Mouse (Mus musculus): Measurements from ENCODE around the gene Dnajc13.
A peak's percentile ranks its signal among the peaks of the same experiment; 100 is the strongest.

Dnajc13 gene

GRCm38 (mm10) chr9:104254408-104255180, 8.1 kb downstream of the Dnajc13 start:
- no peak for DNase-seq

GRCm38 (mm10) chr9:104252637-104253036, 10.1 kb downstream of the Dnajc13 start:
- no peak for DNase-seq

DNA sequence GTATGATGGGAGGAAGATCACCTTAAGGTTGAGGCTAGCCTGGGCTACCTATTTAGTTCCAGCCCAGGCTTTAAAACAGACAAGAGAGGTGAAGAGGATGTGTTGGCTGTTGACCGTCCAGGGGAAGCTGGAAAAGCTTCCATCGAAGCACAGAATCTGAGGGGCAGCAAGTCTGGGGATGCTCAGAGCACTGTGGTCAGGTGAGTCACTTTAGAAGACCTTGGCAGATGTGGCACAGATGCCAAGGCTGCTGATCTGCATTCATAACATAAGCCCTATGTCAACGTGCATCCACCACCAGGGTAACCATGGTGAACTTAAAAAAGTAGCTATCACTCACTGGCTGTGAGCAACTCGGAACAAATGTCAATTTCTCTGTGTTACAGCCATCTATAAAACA, 11.0 kb downstream of the Dnajc13 start:
- DNase-seq: no peak

DNA sequence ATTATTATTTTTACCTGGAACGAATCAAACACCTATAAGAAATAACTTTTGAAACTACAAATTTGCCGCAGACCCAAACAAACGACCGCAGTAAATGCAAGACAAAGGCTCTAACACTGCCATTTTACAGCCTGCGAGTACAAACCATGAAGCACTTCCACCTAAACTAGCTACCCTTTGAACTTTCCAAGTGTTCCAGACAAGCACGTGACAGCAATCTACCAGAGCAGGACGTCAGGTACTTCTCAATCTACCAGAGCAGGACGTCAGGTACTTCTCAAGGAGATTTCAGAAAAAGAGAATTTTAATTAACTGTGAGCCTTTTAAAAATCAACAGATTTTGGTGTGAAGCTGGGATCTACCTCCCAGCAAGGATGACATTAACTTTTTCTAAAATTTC, 11.6 kb downstream of the Dnajc13 start:
- no peak for DNase-seq

DNA sequence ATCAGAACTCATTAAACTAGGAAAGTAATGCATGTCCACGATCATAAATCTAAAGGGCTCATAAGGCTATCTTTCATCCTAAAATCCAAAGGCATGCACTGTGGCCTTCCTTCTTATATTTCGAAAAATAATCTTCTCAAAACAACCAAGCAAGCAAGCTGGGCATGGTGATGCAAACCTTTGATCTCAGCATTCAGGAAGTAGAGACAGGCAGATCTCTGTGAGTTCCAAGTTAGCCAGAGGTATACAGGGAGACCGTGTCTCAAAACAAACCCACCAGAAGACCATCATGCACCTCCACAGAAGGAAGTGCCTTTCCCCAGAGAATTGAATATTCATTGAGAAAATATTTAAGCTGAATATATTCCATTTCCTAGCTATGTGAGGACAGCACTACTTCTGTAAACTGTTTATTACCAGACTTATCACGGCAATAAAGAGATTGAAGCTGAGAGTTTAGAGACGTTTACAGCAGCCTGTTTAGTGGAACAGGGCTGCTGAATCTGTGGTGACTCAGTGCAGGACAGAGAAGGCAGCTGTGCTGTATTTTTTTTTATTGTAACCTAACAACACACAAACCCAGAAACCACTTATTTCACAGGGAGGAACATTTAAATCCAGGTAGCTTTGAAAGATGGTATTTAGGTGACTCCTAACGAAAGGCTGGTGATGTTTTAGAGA, 15.3 kb downstream of the Dnajc13 start:
- DNase-seq: no peak

GRCm38 (mm10) chr9:104243799-104244466, 18.8 kb downstream of the Dnajc13 start:
- DNase-seq: no peak

DNA sequence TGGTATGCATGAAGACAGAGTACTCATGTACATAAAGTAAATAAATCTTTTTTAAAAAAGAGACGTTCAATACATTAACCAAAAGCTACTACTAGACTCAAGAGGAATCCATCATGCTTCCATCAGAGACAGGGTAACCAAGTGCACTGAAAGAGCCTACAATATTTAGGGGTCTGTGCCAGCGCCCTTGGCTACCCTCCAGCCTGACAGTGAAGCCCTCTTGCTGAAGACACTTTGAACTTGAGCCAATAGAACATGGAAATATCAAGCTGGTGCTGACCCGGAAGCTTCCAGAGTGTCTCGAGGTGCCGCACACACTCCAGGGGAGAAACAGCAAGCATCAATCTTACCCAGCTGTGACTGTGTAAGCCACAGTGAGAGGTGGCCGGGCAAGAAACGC, 22.6 kb downstream of the Dnajc13 start:
- DNase-seq: peak; percentile 12

DNA sequence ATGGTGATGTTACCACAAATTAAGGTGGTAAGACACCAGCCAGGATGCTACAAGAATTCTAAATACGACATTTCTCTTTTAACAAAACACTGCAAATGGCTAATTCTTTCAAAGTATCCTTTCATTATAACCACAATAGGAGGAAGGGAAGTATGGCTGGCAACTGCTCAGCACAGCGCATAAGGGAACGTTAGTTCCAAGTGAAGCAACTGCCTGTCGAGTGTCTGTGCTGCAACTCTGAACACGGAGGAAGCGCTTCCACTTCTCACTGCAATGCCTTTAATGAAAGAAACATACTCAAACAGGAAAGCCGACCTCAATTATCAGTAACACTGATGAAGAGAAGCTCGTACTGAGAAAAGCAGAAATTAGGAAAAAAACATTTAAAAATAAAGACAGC, 23.7 kb downstream of the Dnajc13 start:
- DNase-seq: no peak

GRCm38 (mm10) chr9:104236256-104236930, 26.3 kb downstream of the Dnajc13 start:
- DNase-seq: no peak

GRCm38 (mm10) chr9:104235751-104236150, 27.0 kb downstream of the Dnajc13 start:
- peak; percentile 17 for DNase-seq

DNA sequence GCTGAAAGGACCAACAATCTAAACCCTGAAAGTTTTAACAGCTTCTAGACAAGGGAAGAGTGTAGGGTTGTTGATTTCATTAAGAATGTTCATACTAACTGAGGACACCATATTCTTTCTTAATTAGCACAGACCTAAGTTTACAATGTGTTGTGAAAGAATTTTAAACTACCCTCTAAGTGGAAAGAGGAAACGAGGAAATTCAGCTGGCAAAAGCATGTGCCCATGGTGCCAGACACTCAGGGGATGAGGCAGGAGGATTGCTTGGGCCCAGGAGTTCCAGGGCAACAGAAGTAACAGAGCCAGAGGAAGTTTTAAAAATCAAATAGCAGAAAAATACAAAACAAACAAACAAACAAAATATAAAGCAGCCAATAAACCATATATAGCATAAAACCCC, 28.9 kb downstream of the Dnajc13 start:
- DNase-seq: no peak

DNA sequence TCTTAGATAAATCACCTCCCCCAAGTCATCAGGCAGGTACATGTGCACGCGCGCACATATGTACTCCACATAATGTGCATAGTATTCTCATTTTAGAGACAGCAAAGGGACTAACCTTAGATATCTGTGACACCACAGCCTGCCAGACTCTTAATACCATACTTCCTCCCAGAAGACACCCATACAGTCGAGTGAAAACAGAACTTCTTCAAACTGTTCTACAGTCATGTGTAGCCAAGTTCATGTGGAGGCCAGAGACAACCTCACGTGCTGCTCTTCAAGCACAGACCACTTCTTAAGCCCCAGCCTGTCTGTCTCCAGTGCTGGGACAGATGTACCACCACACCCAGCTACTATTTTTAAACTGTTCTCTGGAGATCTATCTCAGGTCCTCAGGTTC, 29.7 kb downstream of the Dnajc13 start:
- no peak for DNase-seq

DNA sequence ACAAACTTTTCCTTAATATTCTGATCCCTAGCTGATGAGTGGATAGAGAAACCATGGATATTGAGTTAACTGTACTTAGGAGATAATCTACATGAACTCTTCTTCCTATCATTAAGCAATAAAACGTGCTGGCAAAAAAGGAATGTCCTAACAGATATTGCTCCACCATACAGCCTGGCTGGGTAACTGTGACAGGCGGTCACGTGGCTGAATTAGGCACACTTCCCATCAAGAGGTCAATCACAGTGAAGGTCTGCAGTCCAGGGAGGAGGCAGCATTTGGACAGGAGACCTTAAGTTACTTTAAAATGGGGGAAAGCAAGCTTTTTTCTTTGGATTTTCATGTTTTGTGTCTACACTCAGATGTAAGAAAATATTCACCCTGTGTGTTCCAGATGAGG, 30.7 kb downstream of the Dnajc13 start:
- peak; percentile 15 for DNase-seq

GRCm38 (mm10) chr9:104211402-104211801, 51.3 kb downstream of the Dnajc13 start:
- DNase-seq: no peak

DNA sequence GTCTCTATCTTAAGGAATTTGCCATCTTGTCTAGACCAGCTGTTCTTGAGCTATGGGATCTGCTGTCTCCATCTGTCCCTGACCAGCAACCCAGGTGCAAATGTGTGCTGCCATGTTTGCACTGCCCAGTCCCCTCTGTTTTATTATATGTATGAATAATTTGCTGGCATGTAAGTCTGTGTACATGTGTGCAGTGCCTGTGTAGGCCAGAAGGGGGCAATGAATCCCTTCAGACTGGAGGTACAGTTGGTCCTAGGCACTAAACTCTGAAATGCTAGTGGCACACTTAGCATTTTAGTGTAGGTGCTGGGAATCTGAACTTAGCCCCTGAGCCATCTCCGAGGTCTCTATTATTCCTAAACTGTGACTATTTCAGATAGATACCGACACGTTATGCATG, 58.9 kb downstream of the Dnajc13 start:
- DNase-seq: peak; percentile 56

DNA sequence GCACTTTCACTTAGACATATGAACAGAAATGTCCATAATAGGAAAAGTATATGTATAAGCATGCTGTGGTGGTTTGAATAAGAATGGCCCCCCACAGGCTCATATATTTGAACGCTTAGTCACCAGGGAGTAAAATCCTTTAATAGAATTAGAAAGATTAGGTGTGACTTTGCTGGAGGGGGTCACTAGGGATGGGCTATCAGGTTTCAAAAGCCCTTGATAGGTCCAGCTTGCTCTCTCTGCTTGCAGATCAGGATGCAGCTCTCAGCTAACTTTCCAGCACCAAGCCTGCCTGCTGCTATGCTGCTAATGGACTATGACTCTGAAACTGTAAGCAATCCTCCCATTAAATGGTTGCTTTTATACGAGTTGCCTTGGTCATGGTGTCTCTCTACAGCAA, 68.2 kb downstream of the Dnajc13 start:
- no peak for DNase-seq

DNA sequence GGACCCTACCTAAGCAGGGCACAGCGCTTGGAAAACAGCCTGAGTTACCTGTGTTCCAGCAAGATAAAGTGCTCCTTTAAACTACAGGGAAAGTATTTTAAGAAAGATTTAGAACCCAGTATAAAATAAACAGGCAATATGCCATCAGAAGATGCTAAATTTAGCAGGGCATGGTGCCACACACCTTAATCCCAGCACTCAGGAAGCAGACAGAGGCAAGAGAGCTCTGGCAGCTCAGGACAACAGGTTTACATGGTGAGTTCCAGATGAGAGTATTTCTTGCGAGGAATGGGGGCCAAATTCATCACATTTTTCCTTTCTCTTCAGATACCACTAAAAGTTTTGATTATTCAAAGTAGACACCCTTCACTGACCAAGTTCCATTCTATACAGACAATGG, 68.8 kb downstream of the Dnajc13 start:
- no peak for DNase-seq

DNA sequence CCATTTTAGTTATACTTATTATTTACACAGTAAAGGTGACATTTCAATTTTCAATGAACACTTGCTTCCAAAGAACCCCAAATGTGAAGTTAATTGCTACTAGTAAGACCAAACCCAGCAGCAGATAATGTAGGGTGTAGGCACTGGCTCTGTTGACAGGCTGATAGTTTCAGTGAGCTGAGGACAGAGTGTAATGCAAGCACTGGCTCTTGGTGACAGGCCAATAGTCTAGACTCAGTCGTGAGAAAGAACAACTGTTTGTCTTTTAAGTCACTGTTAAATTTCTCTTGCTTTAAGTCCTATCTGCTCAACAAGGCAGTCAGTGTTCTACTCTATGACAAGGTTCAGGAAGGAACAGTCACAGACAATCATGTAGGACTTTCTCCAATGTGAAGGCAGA, 69.4 kb downstream of the Dnajc13 start:
- DNase-seq: no peak

DNA sequence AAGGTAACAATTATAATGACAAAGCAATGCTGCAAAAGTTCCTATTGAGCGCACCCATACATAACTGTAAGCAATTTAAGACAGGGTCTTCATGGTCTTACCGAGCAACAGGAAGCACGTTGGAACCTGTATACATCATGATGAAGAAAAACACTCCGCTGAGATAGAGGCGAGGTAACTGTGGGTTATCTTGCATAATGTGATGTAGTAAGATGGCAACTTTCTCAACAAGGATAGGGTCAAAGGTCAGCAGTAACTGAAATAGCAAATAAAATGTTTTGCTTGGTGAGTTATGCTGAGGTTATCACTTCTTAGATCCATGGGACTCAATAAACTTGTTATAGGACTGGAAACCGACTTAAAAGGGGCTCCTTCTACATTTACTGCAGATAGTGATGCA, 70.2 kb downstream of the Dnajc13 start:
- DNase-seq: no peak

DNA sequence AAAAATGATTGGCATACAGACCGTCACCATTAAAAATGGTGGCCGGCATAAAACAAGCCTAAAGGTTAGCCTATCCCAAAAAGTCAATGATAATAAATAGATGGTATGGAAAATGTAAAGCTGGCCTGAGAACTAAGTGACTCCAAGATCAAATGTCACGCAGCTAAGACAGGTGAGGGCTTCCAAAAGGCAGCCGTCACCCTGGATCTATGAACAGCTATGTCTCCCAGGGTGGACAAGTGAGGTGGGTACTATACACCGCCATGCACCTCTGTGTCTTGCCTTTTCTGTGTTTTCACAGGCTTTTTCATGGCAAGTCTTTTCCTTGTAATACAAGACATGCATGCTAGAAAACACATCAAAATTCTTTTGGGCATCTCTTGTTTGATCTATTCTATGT, 73.1 kb downstream of the Dnajc13 start:
- DNase-seq: no peak

DNA sequence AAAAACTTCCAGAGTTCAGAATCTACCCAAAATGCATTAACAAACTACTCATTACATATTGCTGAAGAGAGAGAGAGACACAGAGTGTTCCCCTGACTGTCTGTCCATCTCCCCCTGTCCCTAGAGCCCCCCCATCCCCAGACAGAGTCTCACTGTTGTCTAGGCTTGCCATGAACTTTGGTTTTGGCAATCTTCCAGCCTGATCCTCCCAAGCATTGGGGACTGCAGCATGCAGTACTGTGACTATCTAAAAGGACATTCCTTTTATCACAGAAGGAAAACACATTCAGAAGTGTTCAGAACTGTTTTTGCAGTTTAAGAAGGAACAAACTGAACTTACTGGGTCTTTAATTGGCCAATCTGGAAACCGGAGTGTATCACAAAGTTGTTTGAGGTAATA, 74.0 kb downstream of the Dnajc13 start:
- DNase-seq: no peak

GRCm38 (mm10) chr9:104187028-104187427, 75.7 kb downstream of the Dnajc13 start:
- no peak for DNase-seq

- no peak for DNase-seq
These were observed 79.5 kb downstream of the Dnajc13 start for GRCm38 (mm10) chr9:104183181-104183580.

- DNase-seq: no peak
These were observed 80.4 kb downstream of the Dnajc13 start for GRCm38 (mm10) chr9:104182328-104182727.

Measured in lung, postnatal 14 days (tissue).